Mouse (Mus musculus) liver, embryonic 13.5 days (tissue): ENCODE results near the gene Cdkl5. TPM values are rescaled to one million over a fixed set of nuclear protein-coding genes. Genes with fewer than 3 reads are reported as not detected.

Source experiments
- polyA plus RNA-seq: library from polyadenylated mRNA; unstranded; fragments of >200 nt; fragmentation: Nextera tagmentation; extraction: Ambion mirVana; gene quantifications from 2 replicates; pipeline ENCODE4 v1.2.1, GENCODE M21; 2015

The Cdkl5 gene
- polyA plus RNA-seq, 1 experiment from 2014 or later = 0.23 TPM

Other genes with a start within 250 kb of the Cdkl5 start
- not detected in 2 replicates for gene Rs1, start 226.7 kb downstream of the Cdkl5 start, polyA plus RNA-seq
- gene Gja6, start 87.7 kb downstream of the Cdkl5 start, polyA plus RNA-seq = 0.89 and 1.2 TPM in 2 replicates
- gene Scml2, start 122.5 kb upstream of the Cdkl5 start, polyA plus RNA-seq = 0.68 and 0.87 TPM in 2 replicates